Mouse (Mus musculus) ES-Bruce4 (cell line): ENCODE measurements around the gene Lrig2. TPM values are rescaled to one million over a fixed set of nuclear protein-coding genes. Genes with fewer than 3 reads are reported as not detected.

Experiments
- H3K27ac ChIP-seq: 2 replicates; pipeline ENCODE4 v1.5.1; 2012; ENCODE audit warnings: low read length, inconsistent platforms; ENCODE audit not compliant: insufficient read depth
- H3K27me3 ChIP-seq: 2 replicates; pipeline ENCODE4 v1.6.1; 2012; ENCODE audit warnings: mild to moderate bottlenecking, low read length, inconsistent platforms; ENCODE audit not compliant: control insufficient read depth, poor library complexity, insufficient read depth, severe bottlenecking
- H3K36me3 ChIP-seq: 2 replicates; pipeline ENCODE4 v1.6.1; 2012; ENCODE audit warnings: inconsistent platforms, mild to moderate bottlenecking, low read length, moderate library complexity; ENCODE audit not compliant: control insufficient read depth, poor library complexity, insufficient read depth, severe bottlenecking
- H3K4me1 ChIP-seq: one replicate; pipeline ENCODE4 v1.8.1; 2011; ENCODE audit warnings: low read length; ENCODE audit not compliant: control insufficient read depth, insufficient read depth
- H3K4me3 ChIP-seq: 2 replicates; pipeline ENCODE4 v1.5.1; 2011; ENCODE audit warnings: low read depth, mild to moderate bottlenecking, low read length
- H3K9ac ChIP-seq: 2 replicates; pipeline ENCODE4 v1.6.1; 2012; ENCODE audit warnings: low read depth, mild to moderate bottlenecking, inconsistent platforms; ENCODE audit not compliant: poor library complexity, severe bottlenecking
- H3K9me3 ChIP-seq: replicated peaks from 2 replicates; pipeline ENCODE4 v1.6.1; 2012; ENCODE audit warnings: mild to moderate bottlenecking, low read length, inconsistent platforms; ENCODE audit not compliant: control insufficient read depth, poor library complexity, insufficient read depth, severe bottlenecking
- CTCF ChIP-seq: IDR thresholded peaks from one replicate; pipeline ENCODE4 v1.8.1; 2011; ENCODE audit warnings: low read depth, low read length
- EP300 ChIP-seq: IDR thresholded peaks from 2 replicates; pipeline ENCODE4 v1.6.1; 2011; ENCODE audit warnings: low read depth, low read length; ENCODE audit not compliant: insufficient read depth
- POLR2A ChIP-seq: IDR thresholded peaks from one replicate; pipeline ENCODE4 v1.8.1; 2011; ENCODE audit warnings: low read length; ENCODE audit not compliant: insufficient read depth
- polyA plus RNA-seq: library from polyadenylated mRNA; stranded (reverse); fragments of >200 nt; gene quantifications from 2 replicates; pipeline ENCODE4 v1.2.4, GENCODE M21; 2011; ENCODE audit warnings: low read depth; ENCODE audit not compliant: missing spikeins, insufficient read depth, insufficient read length

Gene Lrig2
- polyA plus RNA-seq, 1 experiment, result 17.4 TPM

DNA sequence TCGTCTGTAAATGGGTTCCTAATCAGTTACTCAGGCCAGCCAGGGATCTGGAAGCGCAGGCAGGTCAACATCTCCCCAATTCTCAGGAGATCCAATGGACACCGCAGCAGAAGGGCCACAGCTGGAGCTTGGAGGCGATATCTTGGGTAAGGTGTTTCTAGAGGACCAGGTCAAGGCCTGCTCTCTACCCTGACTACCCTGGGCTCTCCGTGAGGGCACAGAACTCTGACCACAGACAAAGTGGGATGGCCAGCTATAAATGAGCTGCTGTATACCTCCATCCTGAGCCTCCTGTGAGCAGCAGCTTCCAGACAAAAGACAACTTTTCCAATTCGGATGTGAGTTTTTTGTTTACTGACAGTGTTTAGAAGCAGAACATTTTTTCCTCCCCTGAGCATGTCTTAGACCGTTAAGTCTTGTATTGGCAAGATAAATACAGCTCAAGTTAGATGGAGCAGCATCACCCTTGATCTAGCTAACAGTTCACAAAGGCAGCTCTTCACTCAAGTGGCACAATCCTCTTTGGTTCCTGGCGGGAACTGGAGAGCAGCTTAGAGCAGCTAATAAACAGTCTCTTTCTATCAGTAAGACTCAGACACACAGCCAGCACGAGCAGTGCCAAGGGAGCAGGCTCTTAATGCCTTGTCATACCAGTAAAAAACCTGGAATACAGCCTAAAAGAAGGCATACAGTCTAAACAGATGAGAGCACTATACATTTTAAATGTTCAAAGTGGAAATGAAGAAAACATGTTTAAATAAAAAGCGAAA lies 56.0 kb downstream of the Lrig2 start:
- Histone ChIP-seq H3K4me3 (no peak overlapping the region), H3K27ac (no peak overlapping the region), H3K27me3 (no peaks in the 10 kb centered on the region), H3K36me3 (peaks cover 9% of the 10 kb centered on the region; the same call in 1 of the 2 replicates), H3K9me3 (peaks cover 15% of the 10 kb centered on the region), H3K9ac (no peak overlapping the region), H3K4me1 (no peaks in the 10 kb centered on the region)
- TF ChIP-seq CTCF (no peak), EP300 (no peak), POLR2A (no peak)

GRCm38 (mm10) chr3:104447240-104447639 lies 64.5 kb downstream of the Lrig2 start:
- Histone ChIP-seq H3K4me3 (no peak overlapping the region), H3K9me3 (no peaks in the 10 kb centered on the region), H3K27ac (no peak overlapping the region), H3K27me3 (no peaks in the 10 kb centered on the region), H3K4me1 (no peaks in the 10 kb centered on the region), H3K36me3 (no peaks in the 10 kb centered on the region), H3K9ac (no peak overlapping the region)
- TF ChIP-seq CTCF (no peak), POLR2A (no peak), EP300 (no peak)

- Histone ChIP-seq H3K36me3 (no peaks in the 10 kb centered on the region), H3K9ac (no peak overlapping the region), H3K4me1 (no peaks in the 10 kb centered on the region), H3K9me3 (no peaks in the 10 kb centered on the region), H3K27ac (no peak overlapping the region), H3K4me3 (no peak overlapping the region), H3K27me3 (no peaks in the 10 kb centered on the region)
- no peak for TF ChIP-seq POLR2A
- no peak for TF ChIP-seq EP300
- TF ChIP-seq CTCF, result no peak
These were observed 65.0 kb downstream of the Lrig2 start for GRCm38 (mm10) chr3:104446689-104447088.

GRCm38 (mm10) chr3:104445576-104445975 lies 66.1 kb downstream of the Lrig2 start:
- TF ChIP-seq CTCF (no peak), POLR2A (no peak), EP300 (no peak)
- peaks cover 3% of the 10 kb centered on the region for H3K4me1 ChIP-seq

DNA sequence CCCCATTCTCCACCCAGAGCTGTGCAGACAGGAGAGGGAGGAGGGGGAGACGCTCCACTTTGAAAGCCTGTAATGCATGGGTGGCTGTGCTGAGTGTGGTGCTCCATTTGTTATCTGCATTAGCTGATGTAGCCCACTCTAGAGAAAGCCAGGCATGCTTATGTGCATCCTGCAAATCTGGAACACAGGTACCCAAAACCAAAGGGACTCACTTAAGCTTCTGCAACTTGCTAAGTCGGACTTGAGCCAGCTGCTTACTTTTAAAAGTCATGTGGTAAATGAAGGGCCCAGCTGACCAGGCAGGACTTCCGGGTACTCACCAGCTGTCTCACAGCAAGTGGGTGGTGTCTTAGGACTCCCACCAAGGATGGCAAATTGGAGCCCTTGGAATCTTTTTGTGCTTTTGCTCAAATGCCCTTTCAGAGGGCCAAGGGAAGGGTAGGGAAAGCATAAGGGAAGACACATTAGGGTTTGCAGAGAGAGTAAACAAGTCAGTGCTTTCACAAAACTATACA lies 66.7 kb downstream of the Lrig2 start:
- no peak overlapping the region for H3K9ac ChIP-seq
- TF ChIP-seq POLR2A, result no peak
- no peak for TF ChIP-seq EP300
- TF ChIP-seq CTCF, result no peak

More at GRCm38 (mm10) chr3:104445576-104445975, 66.1 kb downstream of the Lrig2 start:
- Histone ChIP-seq H3K36me3 (no peaks in the 10 kb centered on the region), H3K9me3 (no peaks in the 10 kb centered on the region), H3K27ac (no peak overlapping the region), H3K27me3 (no peaks in the 10 kb centered on the region), H3K4me3 (no peak overlapping the region), H3K9ac (no peak overlapping the region)

GRCm38 (mm10) chr3:104444082-104444481 lies 67.6 kb downstream of the Lrig2 start:
- TF ChIP-seq CTCF (no peak), EP300 (no peak)
- Histone ChIP-seq H3K36me3 (no peaks in the 10 kb centered on the region), H3K4me3 (no peak overlapping the region), H3K27me3 (no peaks in the 10 kb centered on the region), H3K9me3 (no peaks in the 10 kb centered on the region), H3K9ac (no peak overlapping the region), H3K4me1 (peaks cover 5% of the 10 kb centered on the region), H3K27ac (no peak overlapping the region)

More for the DNA sequence above, 66.7 kb downstream of the Lrig2 start:
- H3K27me3 ChIP-seq, result no peaks in the 10 kb centered on the region
- no peaks in the 10 kb centered on the region for H3K9me3 ChIP-seq
- H3K27ac ChIP-seq, result no peak overlapping the region
- H3K4me1 ChIP-seq, result peaks cover 5% of the 10 kb centered on the region
- no peak overlapping the region for H3K4me3 ChIP-seq
- H3K36me3 ChIP-seq, result no peaks in the 10 kb centered on the region
